In genomic region chr11:88727768-88728507, GRCm38 (mm10) we compare ENCODE assay signal across 8 mouse cellular contexts. TPM values are rescaled to one million over a fixed set of nuclear protein-coding genes. Genes with fewer than 3 reads are reported as not detected.
DNase-seq lines count a peak whose midpoint lies in the region; ATAC-seq lines count a peak whose summit lies in the region.

No protein-coding gene starts in this region.

- no peak overlapping the region for H3K4me2 ChIP-seq in midbrain, embryonic 11.5 days
- H3K4me2 ChIP-seq in midbrain, embryonic 15.5 days = no peak overlapping the region
- no peak overlapping the region for H3K4me2 ChIP-seq in intestine, embryonic 16.5 days (ENCODE audit: low read depth, low read length)
- H3K4me2 ChIP-seq in neural tube, embryonic 15.5 days = no peak overlapping the region

- no peak overlapping the region for H3K9ac ChIP-seq in midbrain, embryonic 11.5 days (ENCODE audit: low read length)
- no peak overlapping the region for H3K9ac ChIP-seq in midbrain, embryonic 15.5 days
- no peak overlapping the region for H3K9ac ChIP-seq in intestine, embryonic 16.5 days (ENCODE audit: low read depth, low read length)
- H3K9ac ChIP-seq in neural tube, embryonic 15.5 days (replicated peaks) = no peak overlapping the region

- peaks cover 10% of the 10 kb centered on the region; the same call in 1 of the 2 replicates for H3K4me1 ChIP-seq in midbrain, embryonic 11.5 days (ENCODE audit: control insufficient read depth, insufficient read depth, low read length)
- H3K4me1 ChIP-seq in midbrain, embryonic 15.5 days = peaks cover 10% of the 10 kb centered on the region
- H3K4me1 ChIP-seq in intestine, embryonic 16.5 days (ENCODE audit: control insufficient read depth, insufficient read depth, low read length) = no peaks in the 10 kb centered on the region
- peaks cover 13% of the 10 kb centered on the region for H3K4me1 ChIP-seq in neural tube, embryonic 15.5 days

- no peak for ATAC-seq in midbrain, embryonic 11.5 days (ENCODE audit: low FRiP score)
- no peak for ATAC-seq in midbrain, embryonic 15.5 days (replicated peaks)
- ATAC-seq in intestine, embryonic 16.5 days = peak; percentile 33
- no peak for ATAC-seq in neural tube, embryonic 15.5 days (ENCODE audit: low FRiP score)

- no peaks in the 10 kb centered on the region for H3K36me3 ChIP-seq in midbrain, embryonic 11.5 days (ENCODE audit: control insufficient read depth, insufficient read depth, low read length)
- no peaks in the 10 kb centered on the region for H3K36me3 ChIP-seq in midbrain, embryonic 15.5 days (replicated peaks)
- no peaks in the 10 kb centered on the region for H3K36me3 ChIP-seq in intestine, embryonic 16.5 days (ENCODE audit: control insufficient read depth, insufficient read depth, low read length)
- H3K36me3 ChIP-seq in neural tube, embryonic 15.5 days = no peaks in the 10 kb centered on the region

- DNase-seq in embryo, embryonic 11 days = peak; percentile 44
- no peak for DNase-seq in embryo, embryonic 9.5 days (ENCODE audit: extremely low spot score)
- peak; percentile 82 for DNase-seq in midbrain, embryonic 11.5 days (ENCODE audit: low spot score, missing footprints)
- DNase-seq in urinary bladder, postnatal 4 days (ENCODE audit: low spot score in 2 of 2) = no peak
- no peak for DNase-seq in natural killer cell, adult 2 months (ENCODE audit: low spot score in 2 of 2)

- no peaks in the 10 kb centered on the region for H3K9me3 ChIP-seq in midbrain, embryonic 11.5 days (ENCODE audit: control insufficient read depth, low read length)
- H3K9me3 ChIP-seq in midbrain, embryonic 15.5 days = no peaks in the 10 kb centered on the region
- H3K9me3 ChIP-seq in intestine, embryonic 16.5 days (ENCODE audit: control insufficient read depth, low read length) = no peaks in the 10 kb centered on the region
- H3K9me3 ChIP-seq in neural tube, embryonic 15.5 days (replicated peaks) = no peaks in the 10 kb centered on the region

- 71% methylated on average over 20 of the region's 20 CpGs for WGBS in midbrain, embryonic 11.5 days
- 51% methylated on average over 20 of the region's 20 CpGs for WGBS in midbrain, embryonic 15.5 days
- WGBS in intestine, embryonic 16.5 days = 48% methylated on average over 20 of the region's 20 CpGs
- 48% methylated on average over 20 of the region's 20 CpGs for WGBS in neural tube, embryonic 15.5 days

- no peaks in the 10 kb centered on the region for H3K27me3 ChIP-seq in midbrain, embryonic 11.5 days (ENCODE audit: control insufficient read depth, insufficient read depth, low read length)
- no peaks in the 10 kb centered on the region for H3K27me3 ChIP-seq in midbrain, embryonic 15.5 days (replicated peaks)
- H3K27me3 ChIP-seq in intestine, embryonic 16.5 days (replicated peaks; ENCODE audit: control insufficient read depth, insufficient read depth, low read length) = no peaks in the 10 kb centered on the region
- H3K27me3 ChIP-seq in neural tube, embryonic 15.5 days (replicated peaks) = no peaks in the 10 kb centered on the region

- no peak overlapping the region; the same call in 1 of the 2 replicates for H3K27ac ChIP-seq in midbrain, embryonic 11.5 days (ENCODE audit: low read depth, low read length)
- H3K27ac ChIP-seq in midbrain, embryonic 15.5 days = no peak overlapping the region
- H3K27ac ChIP-seq in intestine, embryonic 16.5 days (ENCODE audit: low read length) = no peak overlapping the region
- peak overlapping the region; percentile 6; the same call in 1 of the 2 replicates for H3K27ac ChIP-seq in neural tube, embryonic 15.5 days (replicated peaks)

- H3K4me3 ChIP-seq in midbrain, embryonic 11.5 days (ENCODE audit: low read depth, low read length) = no peak overlapping the region
- H3K4me3 ChIP-seq in midbrain, embryonic 15.5 days = no peak overlapping the region
- no peak overlapping the region for H3K4me3 ChIP-seq in intestine, embryonic 16.5 days (ENCODE audit: low read length)
- H3K4me3 ChIP-seq in neural tube, embryonic 15.5 days (replicated peaks) = no peak overlapping the region

RNA-seq across cellular contexts. Expression of gene Msi2, which starts 9.6 kb away (rescaled TPM):
- 25.7 and 27.0 TPM in 2 replicates for polyA plus RNA-seq in midbrain, embryonic 11.5 days (2014; fragmentation: Nextera tagmentation; extraction: Ambion mirVana)
- 32.0 and 33.6 TPM in 2 replicates for polyA plus RNA-seq in midbrain, embryonic 15.5 days (2015; fragmentation: Nextera tagmentation; extraction: Ambion mirVana)
- polyA plus RNA-seq in intestine, embryonic 16.5 days (2015; fragmentation: Nextera tagmentation; extraction: Ambion mirVana) = 8.7 and 10.0 TPM in 2 replicates
- polyA plus RNA-seq in neural tube, embryonic 15.5 days (2015; fragmentation: Nextera tagmentation; extraction: Ambion mirVana) = 17.3 and 20.7 TPM in 2 replicates

Comparison
In these comparisons a context has a peak if more than half of its experiments do, and no peak if none do; other contexts are left out.
1. DNase-seq: peak in embryo, embryonic 11 days (single experiment) and midbrain, embryonic 11.5 days (single experiment); none in embryo, embryonic 9.5 days (single experiment), urinary bladder, postnatal 4 days (0 of 2) and natural killer cell, adult 2 months (0 of 2).